Mouse (Mus musculus): ENCODE data around the gene Top2b. TPM values are rescaled to one million over a fixed set of nuclear protein-coding genes. Genes with fewer than 3 reads are reported as not detected.

Top2b gene
- polyA plus RNA-seq, 1 experiment from 2014 or later, result 161 TPM

DNA sequence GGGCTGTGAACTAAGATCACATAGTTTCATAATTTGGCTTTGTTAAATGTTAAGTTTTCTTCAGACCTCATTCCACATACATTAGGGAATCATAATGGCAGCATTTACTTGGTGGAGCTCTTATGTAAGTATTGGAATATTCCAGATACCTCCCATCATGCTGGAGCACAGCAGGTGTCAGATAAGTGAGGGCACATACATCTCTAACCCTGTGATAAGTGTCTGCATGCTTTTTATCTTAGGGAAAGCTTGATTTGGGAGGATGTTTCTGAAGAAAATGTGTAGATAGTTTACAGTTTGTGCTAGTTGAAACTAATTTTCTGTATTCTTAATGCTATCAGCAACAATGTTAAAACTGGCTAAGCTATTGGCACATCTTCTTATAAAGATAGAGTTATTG lies 8.2 kb downstream of the Top2b start:
- no peak overlapping the region for H3K4me3 ChIP-seq (ENCODE audit: low read depth, low read length)
- no peaks in the 10 kb centered on the region for H3K4me1 ChIP-seq (ENCODE audit: control insufficient read depth, insufficient read depth, low read length)
- DNase-seq (ENCODE audit: low spot score), result no peak
- no peaks in the 10 kb centered on the region for H3K27me3 ChIP-seq (ENCODE audit: control insufficient read depth, insufficient read depth, low read length)
- no peak overlapping the region for H3K27ac ChIP-seq (ENCODE audit: low read depth, low read length)
- no peaks in the 10 kb centered on the region for H3K36me3 ChIP-seq (ENCODE audit: control insufficient read depth, insufficient read depth, low read length)
- no peaks in the 10 kb centered on the region for H3K9me3 ChIP-seq (ENCODE audit: control insufficient read depth, low read length)
- no peak overlapping the region for H3K4me2 ChIP-seq (ENCODE audit: low read depth)
- ATAC-seq (ENCODE audit: insufficient read depth, low FRiP score, low TSS enrichment), result no peak
- no peak overlapping the region for H3K9ac ChIP-seq (ENCODE audit: low read length)

GRCm38 (mm10) chr14:16379917-16380570 lies 15.1 kb downstream of the Top2b start:
- H3K9me3 ChIP-seq (ENCODE audit: control insufficient read depth, low read length), result no peaks in the 10 kb centered on the region
- no peaks in the 10 kb centered on the region for H3K4me1 ChIP-seq (ENCODE audit: control insufficient read depth, insufficient read depth, low read length)
- no peaks in the 10 kb centered on the region for H3K27me3 ChIP-seq (ENCODE audit: control insufficient read depth, insufficient read depth, low read length)
- H3K4me2 ChIP-seq (ENCODE audit: low read depth), result no peak overlapping the region
- peak; percentile 53 for DNase-seq (ENCODE audit: low spot score)
- no peaks in the 10 kb centered on the region for H3K36me3 ChIP-seq (ENCODE audit: control insufficient read depth, insufficient read depth, low read length)
- ATAC-seq (ENCODE audit: insufficient read depth, low FRiP score, low TSS enrichment), result peak; percentile 83
- no peak overlapping the region for H3K9ac ChIP-seq (ENCODE audit: low read length)
- no peak overlapping the region for H3K4me3 ChIP-seq (ENCODE audit: low read depth, low read length)
- H3K27ac ChIP-seq (ENCODE audit: low read depth, low read length), result no peak overlapping the region
- WGBS, result 14% methylated on average over 2 of the region's 2 CpGs

- Histone ChIP-seq H3K27me3 (ENCODE audit: control insufficient read depth, insufficient read depth, low read length) (no peaks in the 10 kb centered on the region), H3K4me1 (ENCODE audit: control insufficient read depth, insufficient read depth, low read length) (no peaks in the 10 kb centered on the region), H3K9me3 (ENCODE audit: control insufficient read depth, low read length) (no peaks in the 10 kb centered on the region), H3K4me3 (ENCODE audit: low read depth, low read length) (no peak overlapping the region), H3K4me2 (ENCODE audit: low read depth) (no peak overlapping the region), H3K27ac (ENCODE audit: low read depth, low read length) (no peak overlapping the region), H3K36me3 (ENCODE audit: control insufficient read depth, insufficient read depth, low read length) (no peaks in the 10 kb centered on the region), H3K9ac (ENCODE audit: low read length) (no peak overlapping the region)
- DNase-seq (ENCODE audit: low spot score) (no peak), ATAC-seq (ENCODE audit: insufficient read depth, low FRiP score, low TSS enrichment) (no peak)
- 90% methylated on average over 1 of the region's 1 CpGs for WGBS
Observed at GRCm38 (mm10) chr14:16384783-16385182, 19.8 kb downstream of the Top2b start.

DNA sequence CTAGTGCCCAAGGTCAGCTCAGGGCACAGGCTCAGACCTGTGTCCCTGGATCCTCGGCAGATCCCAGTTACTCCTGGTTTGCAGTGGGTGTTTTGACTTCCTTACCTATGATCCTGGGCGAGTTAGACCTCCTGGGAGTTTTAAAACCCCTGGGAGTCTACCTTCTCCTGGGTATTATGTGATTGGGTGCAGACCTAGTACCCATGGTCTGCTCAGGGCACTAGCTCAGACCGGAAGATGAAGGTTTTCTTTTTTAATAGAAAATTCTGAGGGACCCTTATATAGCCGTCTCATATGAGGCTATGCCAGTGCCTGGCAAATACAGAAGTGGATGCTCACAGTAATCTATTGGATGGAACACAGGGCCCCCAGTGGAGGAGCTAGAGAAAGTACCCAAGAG lies 40.2 kb downstream of the Top2b start:
- Histone ChIP-seq H3K36me3 (ENCODE audit: control insufficient read depth, insufficient read depth, low read length) (0 out of 2 replicates have a peak, but pooled peaks cover 3% of the 10 kb centered on the region), H3K9ac (ENCODE audit: low read length) (no peak overlapping the region), H3K27me3 (ENCODE audit: control insufficient read depth, insufficient read depth, low read length) (no peaks in the 10 kb centered on the region), H3K4me1 (ENCODE audit: control insufficient read depth, insufficient read depth, low read length) (no peaks in the 10 kb centered on the region), H3K9me3 (ENCODE audit: control insufficient read depth, low read length) (no peaks in the 10 kb centered on the region), H3K27ac (ENCODE audit: low read depth, low read length) (no peak overlapping the region), H3K4me3 (ENCODE audit: low read depth, low read length) (no peak overlapping the region), H3K4me2 (ENCODE audit: low read depth) (no peak overlapping the region)
- WGBS, result 92% methylated on average over 4 of the region's 4 CpGs
- ATAC-seq (ENCODE audit: insufficient read depth, low FRiP score, low TSS enrichment), result no peak
- no peak for DNase-seq (ENCODE audit: low spot score)

DNA sequence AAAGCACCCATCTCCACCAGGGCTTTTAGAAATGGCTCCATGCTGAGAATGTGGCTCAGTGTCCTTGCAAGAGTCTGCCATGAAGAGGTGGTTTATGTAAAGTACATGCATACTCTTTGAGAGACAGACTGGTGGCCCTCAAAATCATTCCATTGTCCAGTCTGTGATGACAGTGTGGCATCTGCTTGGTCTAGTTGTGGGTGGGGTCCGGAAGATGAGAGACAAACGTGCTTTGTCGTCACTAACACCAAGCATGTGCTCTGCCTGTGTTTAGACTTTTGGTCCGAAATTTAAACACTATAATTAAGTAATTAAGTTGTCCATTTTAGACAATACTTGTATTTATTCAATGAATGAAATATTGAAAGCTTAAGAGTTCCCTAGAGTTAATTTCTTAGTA lies 49.2 kb downstream of the Top2b start:
- no peaks in the 10 kb centered on the region for H3K4me1 ChIP-seq (ENCODE audit: control insufficient read depth, insufficient read depth, low read length)
- DNase-seq (ENCODE audit: low spot score) (no peak), ATAC-seq (ENCODE audit: insufficient read depth, low FRiP score, low TSS enrichment) (no peak)
- H3K9me3 ChIP-seq (ENCODE audit: control insufficient read depth, low read length), result no peaks in the 10 kb centered on the region
- no peak overlapping the region for H3K4me3 ChIP-seq (ENCODE audit: low read depth, low read length)
- no peaks in the 10 kb centered on the region for H3K27me3 ChIP-seq (ENCODE audit: control insufficient read depth, insufficient read depth, low read length)
- H3K4me2 ChIP-seq (ENCODE audit: low read depth), result no peak overlapping the region
- WGBS, result 91% methylated on average over 4 of the region's 4 CpGs
- 0 out of 2 replicates have a peak, but pooled peaks cover 3% of the 10 kb centered on the region for H3K36me3 ChIP-seq (ENCODE audit: control insufficient read depth, insufficient read depth, low read length)
- H3K9ac ChIP-seq (ENCODE audit: low read length), result no peak overlapping the region
- H3K27ac ChIP-seq (ENCODE audit: low read depth, low read length), result no peak overlapping the region

GRCm38 (mm10) chr14:16427569-16427968 lies 62.6 kb downstream of the Top2b start:
- 82% methylated on average over 4 of the region's 4 CpGs for WGBS
- H3K4me3 ChIP-seq (ENCODE audit: low read depth, low read length), result no peak overlapping the region
- H3K27me3 ChIP-seq (ENCODE audit: control insufficient read depth, insufficient read depth, low read length), result no peaks in the 10 kb centered on the region
- no peak overlapping the region for H3K27ac ChIP-seq (ENCODE audit: low read depth, low read length)
- H3K4me2 ChIP-seq (ENCODE audit: low read depth), result no peak overlapping the region
- DNase-seq (ENCODE audit: low spot score) (no peak), ATAC-seq (ENCODE audit: insufficient read depth, low FRiP score, low TSS enrichment) (no peak)
- H3K36me3 ChIP-seq (ENCODE audit: control insufficient read depth, insufficient read depth, low read length), result peaks cover 2% of the 10 kb centered on the region; the same call in 1 of the 2 replicates
- H3K9me3 ChIP-seq (ENCODE audit: control insufficient read depth, low read length), result no peaks in the 10 kb centered on the region
- no peak overlapping the region for H3K9ac ChIP-seq (ENCODE audit: low read length)
- H3K4me1 ChIP-seq (ENCODE audit: control insufficient read depth, insufficient read depth, low read length), result no peaks in the 10 kb centered on the region

DNA sequence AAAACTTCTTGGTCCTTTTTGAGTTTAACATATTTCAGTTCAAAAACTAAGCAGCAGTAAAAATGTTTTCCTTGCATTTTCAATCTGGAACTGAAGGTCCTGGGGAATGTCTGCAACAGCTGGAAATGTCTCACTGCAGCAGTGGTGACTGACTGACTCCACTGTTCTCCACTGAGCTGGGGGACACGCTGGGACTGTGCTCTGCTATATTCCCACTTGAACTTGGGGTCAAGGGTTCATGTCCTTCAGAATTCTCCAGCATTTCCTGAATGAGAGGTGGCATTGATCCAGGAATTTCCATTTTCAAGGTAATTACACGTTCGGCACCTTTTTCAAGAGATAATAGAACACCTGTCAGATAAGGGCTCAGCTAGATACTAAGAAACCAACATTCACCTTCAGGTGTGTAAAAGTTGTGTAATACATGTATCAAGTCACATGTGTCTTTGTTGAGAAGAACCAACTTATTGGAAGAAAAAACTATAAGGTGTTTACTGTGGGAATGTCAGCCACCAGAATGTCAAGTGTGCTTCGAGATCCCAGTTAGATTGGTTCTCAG lies 67.0 kb downstream of the Top2b start:
- Histone ChIP-seq H3K4me2 (ENCODE audit: low read depth) (no peak overlapping the region), H3K27me3 (ENCODE audit: control insufficient read depth, insufficient read depth, low read length) (no peaks in the 10 kb centered on the region), H3K27ac (ENCODE audit: low read depth, low read length) (no peak overlapping the region), H3K36me3 (ENCODE audit: control insufficient read depth, insufficient read depth, low read length) (peaks cover 5% of the 10 kb centered on the region), H3K9me3 (ENCODE audit: control insufficient read depth, low read length) (no peaks in the 10 kb centered on the region), H3K9ac (ENCODE audit: low read length) (no peak overlapping the region), H3K4me1 (ENCODE audit: control insufficient read depth, insufficient read depth, low read length) (no peaks in the 10 kb centered on the region), H3K4me3 (ENCODE audit: low read depth, low read length) (no peak overlapping the region)
- ATAC-seq (ENCODE audit: insufficient read depth, low FRiP score, low TSS enrichment), result no peak
- no peak for DNase-seq (ENCODE audit: low spot score)
- 78% methylated on average over 4 of the region's 4 CpGs for WGBS

- DNase-seq (ENCODE audit: low spot score), result no peak
- no peak overlapping the region for H3K9ac ChIP-seq (ENCODE audit: low read length)
- no peak overlapping the region for H3K27ac ChIP-seq (ENCODE audit: low read depth, low read length)
- no peaks in the 10 kb centered on the region for H3K9me3 ChIP-seq (ENCODE audit: control insufficient read depth, low read length)
- 86% methylated on average over 3 of the region's 3 CpGs for WGBS
- no peaks in the 10 kb centered on the region for H3K27me3 ChIP-seq (ENCODE audit: control insufficient read depth, insufficient read depth, low read length)
- no peak overlapping the region for H3K4me2 ChIP-seq (ENCODE audit: low read depth)
- ATAC-seq (ENCODE audit: insufficient read depth, low FRiP score, low TSS enrichment), result no peak
- H3K36me3 ChIP-seq (ENCODE audit: control insufficient read depth, insufficient read depth, low read length), result peaks cover 5% of the 10 kb centered on the region
- no peaks in the 10 kb centered on the region for H3K4me1 ChIP-seq (ENCODE audit: control insufficient read depth, insufficient read depth, low read length)
- no peak overlapping the region for H3K4me3 ChIP-seq (ENCODE audit: low read depth, low read length)
Observed at GRCm38 (mm10) chr14:16432550-16432949, 67.6 kb downstream of the Top2b start.

DNA sequence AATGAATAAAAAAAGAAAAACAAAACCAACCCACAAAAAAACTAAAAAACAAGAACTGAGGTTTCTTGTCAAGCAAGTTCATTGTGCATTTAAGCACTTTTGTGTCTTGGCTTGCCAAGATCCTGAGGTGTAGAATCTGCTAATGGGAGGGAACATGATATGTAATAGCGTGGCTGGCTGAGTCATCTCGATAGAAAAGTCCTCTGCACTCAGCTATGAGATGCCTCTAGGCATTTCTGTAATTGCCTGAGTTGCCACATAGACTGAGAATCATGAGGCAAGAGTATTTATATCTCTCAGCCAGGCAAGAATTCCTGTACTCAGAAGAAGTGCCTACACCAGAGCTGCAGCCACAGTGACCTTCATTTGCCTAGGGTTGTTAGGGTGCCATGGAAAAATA lies 68.2 kb downstream of the Top2b start:
- ATAC-seq (ENCODE audit: insufficient read depth, low FRiP score, low TSS enrichment) (no peak), DNase-seq (ENCODE audit: low spot score) (no peak)
- WGBS, result 86% methylated on average over 2 of the region's 2 CpGs
- Histone ChIP-seq H3K4me2 (ENCODE audit: low read depth) (no peak overlapping the region), H3K36me3 (ENCODE audit: control insufficient read depth, insufficient read depth, low read length) (peaks cover 5% of the 10 kb centered on the region), H3K9ac (ENCODE audit: low read length) (no peak overlapping the region), H3K4me3 (ENCODE audit: low read depth, low read length) (no peak overlapping the region), H3K27me3 (ENCODE audit: control insufficient read depth, insufficient read depth, low read length) (no peaks in the 10 kb centered on the region), H3K4me1 (ENCODE audit: control insufficient read depth, insufficient read depth, low read length) (no peaks in the 10 kb centered on the region), H3K9me3 (ENCODE audit: control insufficient read depth, low read length) (no peaks in the 10 kb centered on the region), H3K27ac (ENCODE audit: low read depth, low read length) (no peak overlapping the region)

Measured in neural tube, embryonic 11.5 days (tissue).